Mouse (Mus musculus) hindbrain, embryonic 12.5 days (tissue): ENCODE data around the gene Wipf3. TPM values are rescaled to one million over a fixed set of nuclear protein-coding genes. Genes with fewer than 3 reads are reported as not detected.

ENCODE experiments used
- ATAC-seq: fragments of 200-750 bp; cut with Nextera tagmentation; 2 replicates; pipeline ENCODE4 v1.8.0; 2017; ENCODE audit warnings: moderate TSS enrichment; ENCODE audit not compliant: low FRiP score
- H3K27ac ChIP-seq: fragments of 300-500 bp; sonication (generic); 2 replicates; pipeline ENCODE4 v1.5.1; 2016; ENCODE audit warnings: mild to moderate bottlenecking
- H3K27me3 ChIP-seq: fragments of 300-500 bp; sonication (generic); 2 replicates; pipeline ENCODE4 v1.6.1; 2016; ENCODE audit warnings: mild to moderate bottlenecking
- H3K36me3 ChIP-seq: fragments of 300-500 bp; sonication (generic); 2 replicates; pipeline ENCODE4 v1.6.1; 2016; ENCODE audit warnings: mild to moderate bottlenecking
- H3K4me1 ChIP-seq: fragments of 300-500 bp; sonication (generic); 2 replicates; pipeline ENCODE4 v1.6.1; 2016
- H3K4me2 ChIP-seq: fragments of 300-500 bp; sonication (generic); replicated peaks from 2 replicates; pipeline ENCODE4 v1.6.1; 2016; ENCODE audit warnings: mild to moderate bottlenecking
- H3K4me3 ChIP-seq: fragments of 300-500 bp; sonication (generic); 2 replicates; pipeline ENCODE4 v1.5.1; 2016; ENCODE audit warnings: mild to moderate bottlenecking
- H3K9ac ChIP-seq: fragments of 300-500 bp; sonication (generic); 2 replicates; pipeline ENCODE4 v1.6.1; 2016; ENCODE audit warnings: mild to moderate bottlenecking, moderate library complexity
- H3K9me3 ChIP-seq: fragments of 300-500 bp; sonication (generic); replicated peaks from 2 replicates; pipeline ENCODE4 v1.6.1; 2016; ENCODE audit warnings: mild to moderate bottlenecking
- WGBS: fragments of 180-500 bp; shearing (Covaris S2); methylation state at CpG from one replicate; pipeline ENCODE4 v1.1.7; 2016; 5-methylcytosine and 5-hydroxymethylcytosine counted together
- polyA plus RNA-seq: library from polyadenylated mRNA; unstranded; fragments of >200 nt; fragmentation: Nextera tagmentation; extraction: Ambion mirVana; gene quantifications from 2 replicates; pipeline ENCODE4 v1.2.1, GENCODE M21; 2016

The Wipf3 gene
- polyA plus RNA-seq, 1 experiment from 2014 or later, result 1.5 TPM

- Histone ChIP-seq H3K9ac (no peak overlapping the region), H3K27ac (no peak overlapping the region), H3K4me2 (no peak overlapping the region), H3K4me3 (no peak overlapping the region), H3K27me3 (no peaks in the 10 kb centered on the region), H3K4me1 (peaks cover 2% of the 10 kb centered on the region; the same call in 1 of the 2 replicates), H3K9me3 (no peaks in the 10 kb centered on the region), H3K36me3 (no peaks in the 10 kb centered on the region)
- ATAC-seq, result no peak
- 58% methylated on average over 2 of the region's 2 CpGs for WGBS
Measured at GRCm38 (mm10) chr6:54404916-54405315, 24.5 kb upstream of the Wipf3 start.

DNA sequence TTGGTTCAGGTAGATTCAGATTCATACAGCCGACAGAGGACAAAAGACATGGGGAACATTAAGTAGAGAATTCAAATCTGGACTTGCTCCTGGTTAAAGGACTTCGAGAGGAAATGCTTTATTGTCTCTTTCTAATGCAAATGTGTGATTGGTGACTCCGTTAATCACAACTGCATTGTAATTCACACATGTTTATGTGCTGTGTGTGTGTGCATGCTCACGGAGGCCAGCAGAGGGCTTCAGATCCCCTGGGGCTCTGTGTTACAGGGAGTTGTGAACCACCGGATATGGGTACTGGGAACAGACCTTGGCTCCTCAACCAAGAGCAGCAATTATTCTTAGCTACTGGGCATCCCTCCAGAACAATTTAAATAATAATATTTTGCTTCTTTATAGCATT is 23.3 kb upstream of the Wipf3 start:
- Histone ChIP-seq H3K4me2 (no peak overlapping the region), H3K36me3 (no peaks in the 10 kb centered on the region), H3K27ac (no peak overlapping the region), H3K9ac (no peak overlapping the region), H3K27me3 (no peaks in the 10 kb centered on the region), H3K9me3 (no peaks in the 10 kb centered on the region), H3K4me1 (peaks cover 2% of the 10 kb centered on the region; the same call in 1 of the 2 replicates), H3K4me3 (no peak overlapping the region)
- WGBS, result 86% methylated on average over 5 of the region's 5 CpGs
- ATAC-seq, result no peak

DNA sequence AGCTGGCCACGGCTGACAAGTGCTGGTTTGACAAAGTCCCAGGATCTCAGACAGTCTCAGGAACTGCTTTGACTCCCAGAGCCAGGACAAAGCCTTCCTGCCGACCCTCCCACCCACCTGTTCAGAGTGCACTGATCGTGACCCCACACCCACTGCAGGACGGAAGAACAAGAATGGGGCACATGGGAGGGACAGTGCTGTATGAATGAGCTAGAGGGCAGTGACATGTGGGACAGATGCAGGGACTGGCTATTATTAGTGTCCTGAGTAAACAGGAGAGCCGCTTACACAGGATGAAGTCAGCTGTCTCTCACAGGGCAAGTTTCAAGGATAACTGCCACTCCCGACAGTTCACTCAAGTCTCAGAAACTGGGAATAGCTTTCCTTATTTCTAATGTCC is 20.1 kb upstream of the Wipf3 start:
- Histone ChIP-seq H3K27me3 (no peaks in the 10 kb centered on the region), H3K27ac (no peak overlapping the region), H3K4me1 (no peaks in the 10 kb centered on the region), H3K4me3 (no peak overlapping the region), H3K9me3 (no peaks in the 10 kb centered on the region), H3K9ac (no peak overlapping the region), H3K36me3 (no peaks in the 10 kb centered on the region), H3K4me2 (no peak overlapping the region)
- ATAC-seq, result no peak
- whole genome bisulfite sequencing, result 40% methylated on average over 6 of the region's 6 CpGs

DNA sequence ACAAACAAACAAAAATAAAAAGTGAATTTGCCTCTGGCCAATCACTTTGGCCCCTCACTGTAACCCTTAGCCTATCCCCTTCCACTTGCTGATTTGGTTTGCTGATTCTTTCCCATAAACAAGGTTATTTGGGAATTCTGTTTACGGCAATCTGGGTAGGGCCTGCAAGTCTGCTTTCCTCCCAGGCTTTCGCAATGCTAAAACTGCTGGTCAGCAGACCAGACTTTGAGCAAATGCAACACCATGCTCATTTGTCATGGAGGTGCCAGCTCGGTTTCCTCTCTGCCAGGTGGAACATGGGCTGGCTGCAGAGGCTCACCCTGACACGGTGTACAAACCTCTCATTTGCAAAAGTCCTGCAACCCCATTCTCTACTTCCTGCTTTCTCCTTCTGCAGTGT is 19.0 kb upstream of the Wipf3 start:
- ATAC-seq, result no peak
- H3K4me3 ChIP-seq, result no peak overlapping the region
- H3K36me3 ChIP-seq, result no peaks in the 10 kb centered on the region
- H3K27ac ChIP-seq, result no peak overlapping the region
- H3K4me1 ChIP-seq, result no peaks in the 10 kb centered on the region
- no peak overlapping the region for H3K9ac ChIP-seq
- peaks cover 4% of the 10 kb centered on the region; the same call in 1 of the 2 replicates for H3K9me3 ChIP-seq
- H3K27me3 ChIP-seq, result no peaks in the 10 kb centered on the region
- WGBS, result 83% methylated on average over 4 of the region's 4 CpGs
- H3K4me2 ChIP-seq, result no peak overlapping the region

- peaks cover 4% of the 10 kb centered on the region; the same call in 1 of the 2 replicates for H3K9me3 ChIP-seq
- H3K36me3 ChIP-seq, result no peaks in the 10 kb centered on the region
- ATAC-seq, result no peak
- WGBS, result 76% methylated on average over 8 of the region's 8 CpGs
- H3K27me3 ChIP-seq, result no peaks in the 10 kb centered on the region
- H3K27ac ChIP-seq, result no peak overlapping the region
- H3K4me1 ChIP-seq, result no peaks in the 10 kb centered on the region
- no peak overlapping the region for H3K4me2 ChIP-seq
- no peak overlapping the region for H3K9ac ChIP-seq
- no peak overlapping the region for H3K4me3 ChIP-seq
Measured at GRCm38 (mm10) chr6:54411591-54411990, 17.8 kb upstream of the Wipf3 start.

- ATAC-seq, result no peak
- Histone ChIP-seq H3K27ac (no peak overlapping the region), H3K4me2 (no peak overlapping the region), H3K9me3 (peaks cover 4% of the 10 kb centered on the region; the same call in 1 of the 2 replicates), H3K4me1 (no peaks in the 10 kb centered on the region), H3K4me3 (no peak overlapping the region), H3K9ac (no peak overlapping the region), H3K36me3 (no peaks in the 10 kb centered on the region), H3K27me3 (no peaks in the 10 kb centered on the region)
- 91% methylated on average over 7 of the region's 7 CpGs for WGBS
Measured at GRCm38 (mm10) chr6:54412879-54413278, 16.5 kb upstream of the Wipf3 start.

DNA sequence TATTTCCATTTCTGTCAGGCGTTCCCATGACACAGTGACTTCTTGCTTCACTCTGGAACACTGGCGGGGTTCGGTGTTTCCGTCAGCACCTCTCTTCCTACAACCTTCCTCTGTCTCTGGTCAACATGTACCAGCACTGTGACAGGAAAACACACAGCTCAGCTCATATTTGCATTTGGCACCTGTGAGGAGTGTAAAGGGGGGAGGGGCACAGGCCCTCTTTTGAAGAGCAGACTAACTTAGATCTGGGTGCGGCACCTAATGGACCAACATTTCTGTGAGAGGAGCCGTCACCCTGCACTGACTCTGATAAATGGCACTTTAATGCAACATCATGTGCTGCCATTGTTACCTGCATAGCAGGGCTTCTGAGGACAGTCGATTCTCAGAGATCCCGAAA is 4.2 kb upstream of the Wipf3 start:
- Histone ChIP-seq H3K27ac (no peak overlapping the region), H3K36me3 (no peaks in the 10 kb centered on the region), H3K9ac (no peak overlapping the region), H3K9me3 (no peaks in the 10 kb centered on the region), H3K27me3 (peaks cover 26% of the 10 kb centered on the region), H3K4me1 (peaks cover 3% of the 10 kb centered on the region; the same call in 1 of the 2 replicates), H3K4me3 (no peak overlapping the region), H3K4me2 (no peak overlapping the region)
- 79% methylated on average over 8 of the region's 8 CpGs for WGBS
- ATAC-seq, result no peak

GRCm38 (mm10) chr6:54428850-54429446 is 455 bp upstream of the Wipf3 start:
- 8% methylated on average over 14 of the region's 14 CpGs for WGBS

GRCm38 (mm10) chr6:54430221-54430620 is 818 bp downstream of the Wipf3 start:
- no peak overlapping the region for H3K27ac ChIP-seq
- peak overlapping the region; percentile 95 for H3K4me2 ChIP-seq
- peak overlapping the region; percentile 68 for H3K9ac ChIP-seq
- peak overlapping the region; percentile 63 for H3K4me3 ChIP-seq
- H3K4me1 ChIP-seq, result peaks cover 19% of the 10 kb centered on the region
- no peaks in the 10 kb centered on the region for H3K36me3 ChIP-seq
- WGBS, result 32% methylated on average over 7 of the region's 7 CpGs
- H3K27me3 ChIP-seq, result peaks cover 37% of the 10 kb centered on the region
- no peak for ATAC-seq
- H3K9me3 ChIP-seq, result no peaks in the 10 kb centered on the region

More at GRCm38 (mm10) chr6:54428850-54429446, 455 bp upstream of the Wipf3 start:
- ATAC-seq, result peak; percentile 58
- Histone ChIP-seq H3K27ac (peak overlapping the region; percentile 36; the same call in 1 of the 2 replicates), H3K9ac (peak overlapping the region; percentile 68), H3K36me3 (no peaks in the 10 kb centered on the region), H3K4me1 (peaks cover 11% of the 10 kb centered on the region), H3K4me2 (peak overlapping the region; percentile 95), H3K9me3 (no peaks in the 10 kb centered on the region), H3K27me3 (peaks cover 37% of the 10 kb centered on the region), H3K4me3 (peak overlapping the region; percentile 63)

- ATAC-seq, result no peak
- WGBS, result 63% methylated on average over 10 of the region's 10 CpGs
- H3K36me3 ChIP-seq, result no peaks in the 10 kb centered on the region
- peaks cover 22% of the 10 kb centered on the region for H3K4me1 ChIP-seq
- H3K4me3 ChIP-seq, result no peak overlapping the region
- H3K9ac ChIP-seq, result no peak overlapping the region
- no peak overlapping the region; the same call in 1 of the 2 replicates for H3K4me2 ChIP-seq
- H3K9me3 ChIP-seq, result no peaks in the 10 kb centered on the region
- H3K27ac ChIP-seq, result no peak overlapping the region
- peaks cover 37% of the 10 kb centered on the region for H3K27me3 ChIP-seq
Measured at GRCm38 (mm10) chr6:54431761-54432160, 2.4 kb downstream of the Wipf3 start.

DNA sequence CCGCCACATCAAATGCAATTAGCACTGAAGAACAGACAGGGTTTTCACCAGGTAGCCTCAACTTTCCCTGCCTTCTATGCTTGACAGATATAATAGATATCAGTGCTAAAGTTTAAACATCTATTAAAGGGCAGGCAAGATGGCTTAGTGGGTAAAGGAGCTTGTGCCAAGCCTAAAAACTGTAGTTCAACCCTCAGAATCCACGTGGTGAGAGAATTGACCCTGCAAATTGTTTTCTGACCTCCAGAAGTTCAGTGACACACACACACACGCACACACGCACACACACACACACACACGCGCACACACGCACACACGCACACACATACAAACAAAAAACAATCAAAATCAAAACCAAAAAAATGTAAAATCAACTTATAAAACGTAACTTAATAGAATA is 2.8 kb downstream of the Wipf3 start:
- Histone ChIP-seq H3K4me3 (no peak overlapping the region), H3K4me2 (no peak overlapping the region), H3K36me3 (no peaks in the 10 kb centered on the region), H3K4me1 (peaks cover 22% of the 10 kb centered on the region), H3K27ac (no peak overlapping the region), H3K9ac (no peak overlapping the region), H3K27me3 (peaks cover 35% of the 10 kb centered on the region), H3K9me3 (no peaks in the 10 kb centered on the region)
- no peak for ATAC-seq
- 76% methylated on average over 9 of the region's 9 CpGs for WGBS

DNA sequence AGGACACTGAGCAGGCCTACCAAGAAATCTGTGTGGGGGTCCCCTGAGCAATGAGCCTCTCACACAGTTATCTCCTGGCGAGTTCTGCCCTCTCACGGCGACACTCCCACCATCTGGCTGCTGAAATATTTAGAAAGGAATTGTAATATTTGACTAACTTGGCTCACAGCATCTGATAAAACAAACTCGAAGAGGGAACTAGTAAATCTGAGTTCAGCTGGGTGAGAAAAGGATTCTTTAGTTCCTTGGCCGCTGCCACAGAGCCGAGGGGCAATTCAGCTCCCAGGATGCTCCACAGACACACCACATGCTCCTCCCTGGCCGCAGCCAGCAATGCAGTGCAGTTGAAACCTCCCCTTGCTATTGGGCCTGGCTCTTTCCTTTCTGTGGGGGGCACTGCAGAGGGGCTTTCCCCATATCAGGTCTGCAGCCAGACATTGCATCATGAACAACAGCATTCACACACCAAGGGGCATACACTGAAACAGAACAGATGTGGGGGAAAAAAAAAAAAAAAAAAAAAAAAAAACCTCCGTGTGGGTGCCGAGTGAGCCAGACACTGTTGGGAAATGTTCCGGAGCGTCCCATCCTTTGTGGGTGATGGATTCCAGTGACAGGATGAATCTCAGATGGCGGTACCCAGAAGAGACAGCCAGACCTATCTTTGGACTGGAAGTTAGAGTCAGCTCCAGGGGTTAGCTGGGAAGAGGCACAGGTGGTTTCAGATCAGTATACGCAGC is 3.6 kb downstream of the Wipf3 start:
- no peak overlapping the region for H3K4me3 ChIP-seq
- peaks cover 30% of the 10 kb centered on the region for H3K27me3 ChIP-seq
- ATAC-seq, result no peak
- H3K9ac ChIP-seq, result no peak overlapping the region
- no peaks in the 10 kb centered on the region for H3K9me3 ChIP-seq
- H3K4me1 ChIP-seq, result peaks cover 22% of the 10 kb centered on the region
- no peak overlapping the region for H3K27ac ChIP-seq
- no peak overlapping the region for H3K4me2 ChIP-seq
- H3K36me3 ChIP-seq, result no peaks in the 10 kb centered on the region
- WGBS, result 66% methylated on average over 13 of the region's 13 CpGs
